Mouse (Mus musculus): Measurements from ENCODE around the gene A830031A19Rik.

Gene A830031A19Rik

DNA sequence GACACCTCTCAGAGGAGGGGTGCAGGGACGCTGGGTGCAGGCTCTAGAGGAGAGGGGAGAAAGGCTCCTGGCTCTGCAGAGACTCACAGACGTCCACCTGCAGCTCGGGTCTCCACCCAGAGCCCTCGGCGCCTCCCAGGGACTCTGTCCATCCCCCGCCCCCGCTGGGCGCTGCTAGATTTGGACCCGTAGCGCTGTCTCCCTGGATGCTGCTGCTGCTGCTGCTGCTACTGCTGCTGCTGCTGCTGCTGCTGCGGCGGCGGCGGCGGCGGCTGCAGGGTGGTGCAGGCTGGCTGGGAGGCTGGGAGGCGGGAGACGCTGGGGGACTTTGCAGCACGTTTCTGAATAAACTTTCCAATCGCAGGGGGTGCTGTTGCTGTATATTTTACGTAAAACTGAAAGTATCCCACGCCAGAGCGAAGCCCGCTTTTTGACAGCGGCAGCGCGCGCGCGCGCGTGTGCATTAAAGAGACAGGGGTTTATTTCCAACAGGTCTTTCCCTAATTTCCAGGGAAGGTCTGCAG, 1.3 kb upstream of the A830031A19Rik start:
- DNase-seq, result peak; percentile 70 to 79

DNA sequence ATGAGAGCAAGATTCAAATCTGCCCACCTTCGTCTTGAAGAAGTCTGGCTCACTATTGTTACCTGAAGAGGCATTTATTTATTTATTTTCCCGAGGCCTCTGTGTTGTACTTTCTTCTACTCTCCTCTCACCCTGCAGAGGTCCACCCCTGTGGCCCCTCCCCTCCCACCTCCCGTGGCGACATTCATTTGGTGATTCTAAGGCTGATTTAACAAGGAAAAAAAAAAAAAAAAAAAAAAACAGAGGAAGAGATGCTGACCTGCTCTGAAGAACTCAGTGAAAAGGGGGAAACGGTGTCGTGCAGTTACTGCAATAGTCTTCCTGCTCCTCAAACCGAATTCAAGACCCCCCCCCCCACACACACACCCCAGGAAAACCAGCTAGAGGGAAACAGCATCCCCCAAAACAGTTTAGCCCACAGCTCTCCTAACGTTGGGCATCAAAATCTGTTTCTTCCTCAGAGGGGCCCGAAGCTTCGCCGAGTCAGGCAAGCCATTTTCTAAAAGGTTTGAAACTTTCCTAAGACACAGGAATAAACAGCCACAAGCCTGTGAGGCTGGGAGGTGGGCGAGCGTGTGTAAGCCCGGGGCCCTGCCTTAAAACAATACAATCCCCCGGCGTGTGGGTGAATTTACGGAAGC, 752 bp upstream of the A830031A19Rik start:
- DNase-seq, result no peak

DNA sequence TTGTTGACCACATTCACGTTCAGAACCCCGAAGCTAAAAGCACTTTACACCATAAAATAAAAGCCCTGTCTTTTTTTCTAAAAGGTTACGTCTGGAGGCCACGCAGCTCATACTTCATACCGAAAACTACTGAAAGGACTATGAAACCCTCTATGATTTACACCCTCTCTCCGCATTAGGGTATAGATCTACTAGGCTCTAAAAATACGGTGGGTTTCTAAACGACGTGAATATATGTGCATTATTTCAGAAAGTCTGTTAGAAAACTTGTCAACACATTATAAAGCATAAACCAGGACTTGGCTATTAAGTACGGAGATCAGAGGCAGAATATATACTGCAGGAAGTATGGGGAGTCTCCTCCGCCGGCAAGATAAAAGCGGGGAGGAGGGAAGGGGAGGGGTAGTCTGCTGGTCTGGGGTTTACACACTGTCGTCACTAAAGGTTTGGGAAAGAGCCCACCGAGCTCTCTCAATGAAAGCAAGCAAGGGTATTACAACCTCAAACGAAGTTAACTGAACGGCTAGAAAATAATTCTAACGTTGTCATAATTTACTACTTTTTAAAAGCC, 748 bp downstream of the A830031A19Rik start:
- DNase-seq, result peak; percentile 31 to 51

DNA sequence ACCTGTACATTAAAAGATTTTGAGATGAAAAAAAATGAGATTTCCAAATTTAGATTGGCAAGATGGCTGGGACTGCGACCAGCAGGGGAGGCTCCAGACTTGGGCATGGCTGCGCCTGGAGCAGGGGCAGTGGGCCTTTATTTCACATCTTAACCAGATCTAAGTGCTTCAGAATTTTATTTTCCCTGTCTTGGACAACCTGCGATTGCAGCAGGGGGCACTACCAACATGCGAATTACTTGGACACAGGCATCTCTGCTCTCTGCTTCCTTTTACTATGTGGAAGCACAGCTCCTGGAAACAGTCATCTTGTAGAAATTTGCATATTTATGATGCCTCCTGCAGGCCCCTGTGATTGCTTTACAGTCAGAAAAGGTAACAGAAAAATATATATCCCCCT, 9.5 kb downstream of the A830031A19Rik start:
- DNase-seq, result no peak

DNA sequence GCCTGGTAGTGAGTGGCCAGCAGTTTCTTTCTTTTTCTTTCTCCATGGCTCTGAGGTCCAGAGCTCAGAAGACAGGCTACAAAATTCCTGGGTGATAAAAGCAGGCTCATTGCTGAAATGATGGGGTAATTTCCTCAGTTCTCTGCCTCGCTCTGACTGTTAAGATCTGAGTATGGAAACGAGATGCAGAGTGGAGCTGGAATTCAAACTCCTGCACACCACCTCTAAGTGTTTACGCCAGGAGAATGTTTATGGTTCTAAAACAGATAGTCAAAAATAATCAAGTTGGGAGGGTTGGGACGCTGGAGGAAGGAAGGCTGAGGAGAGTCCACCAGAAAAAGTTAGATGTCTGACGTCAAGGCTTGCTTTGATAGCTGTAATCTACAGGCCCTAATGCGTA, 10.6 kb downstream of the A830031A19Rik start:
- no peak for DNase-seq

DNA sequence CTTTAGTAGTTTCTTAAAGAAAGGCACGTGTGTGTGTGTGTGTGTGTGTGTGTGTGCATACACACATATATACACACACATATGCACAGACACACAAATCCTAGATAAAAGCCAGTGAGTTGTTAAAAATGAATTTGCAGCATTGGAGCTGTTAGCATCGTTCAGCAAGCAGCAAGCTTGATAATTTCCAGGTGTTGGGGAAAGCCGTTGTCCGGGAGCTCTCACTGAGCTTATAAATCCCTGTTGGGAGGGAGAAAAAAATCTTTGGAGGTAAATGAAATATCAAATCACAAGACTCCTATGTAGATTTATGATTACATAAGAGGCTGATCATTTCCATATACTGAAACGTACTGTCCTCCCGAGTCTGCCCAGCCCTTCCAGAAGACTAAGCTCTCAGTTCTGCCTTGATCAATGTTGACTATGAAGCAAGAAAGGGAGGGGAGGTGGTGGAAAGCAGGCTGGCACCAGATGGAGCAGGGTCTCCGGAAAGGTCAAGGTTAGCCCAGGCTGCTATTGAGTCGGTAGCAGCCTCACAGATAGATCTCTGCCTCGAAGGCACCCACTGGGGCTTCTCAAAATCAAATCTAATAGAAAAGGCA, 12.3 kb downstream of the A830031A19Rik start:
- no peak for DNase-seq

DNA sequence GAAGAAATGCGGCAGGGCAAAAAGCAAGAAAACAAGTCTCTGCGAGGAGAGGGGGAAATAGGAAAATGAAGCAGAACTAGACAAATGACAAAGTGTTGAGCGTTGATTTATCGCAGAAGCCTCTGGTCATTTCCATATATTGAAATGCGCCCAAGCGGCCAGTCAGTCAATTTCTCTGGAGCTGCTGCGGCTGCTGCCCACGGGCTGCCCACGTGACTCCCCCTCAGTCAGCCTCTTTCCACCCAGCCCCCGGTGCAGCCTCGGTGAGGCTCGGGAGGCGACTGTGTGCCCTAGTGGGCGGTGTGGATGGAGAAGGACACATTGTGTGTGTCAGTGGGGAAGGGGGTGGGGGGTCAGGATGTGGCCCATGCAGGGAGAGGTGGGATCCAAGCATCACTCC, 13.0 kb downstream of the A830031A19Rik start:
- no peak for DNase-seq

DNA sequence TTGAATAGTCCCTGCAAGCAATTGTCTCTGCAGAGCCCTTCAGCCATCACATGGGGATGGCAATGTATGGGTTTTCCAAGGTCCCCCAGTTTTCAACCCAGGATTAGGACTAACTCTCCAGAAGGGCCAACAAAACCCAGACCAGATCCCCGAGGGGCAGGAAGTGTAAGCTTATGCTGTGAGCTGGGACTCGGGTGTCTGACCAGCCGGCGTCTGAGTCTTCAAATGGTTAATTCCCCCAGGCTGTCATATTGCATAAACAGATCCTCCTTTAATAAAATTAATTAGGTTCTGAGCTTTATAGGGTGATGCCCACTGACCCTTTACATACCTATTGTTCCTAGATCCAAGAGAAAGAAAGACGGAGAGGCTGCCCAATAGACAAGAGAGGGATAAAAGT, 14.4 kb downstream of the A830031A19Rik start:
- DNase-seq, result no peak

DNA sequence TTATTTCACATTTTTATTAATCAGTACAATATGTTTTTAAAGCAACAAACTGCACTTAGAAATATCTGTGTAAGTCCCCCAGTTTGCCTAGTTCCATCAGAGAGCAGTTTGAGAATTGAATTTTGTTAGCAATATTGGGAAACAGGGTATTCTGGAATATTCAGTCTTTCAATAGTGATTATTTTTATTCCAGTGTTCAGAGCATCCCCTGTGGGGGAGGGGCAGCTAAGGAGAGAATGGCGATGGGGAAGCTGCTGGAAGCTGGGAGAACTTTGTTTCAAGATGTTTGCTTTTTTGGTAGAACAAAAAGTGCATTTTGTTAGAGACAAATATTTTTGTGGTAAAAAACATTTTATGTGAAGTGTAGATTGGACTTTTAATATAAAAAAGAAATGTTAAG, 15.7 kb downstream of the A830031A19Rik start:
- no peak for DNase-seq

DNA sequence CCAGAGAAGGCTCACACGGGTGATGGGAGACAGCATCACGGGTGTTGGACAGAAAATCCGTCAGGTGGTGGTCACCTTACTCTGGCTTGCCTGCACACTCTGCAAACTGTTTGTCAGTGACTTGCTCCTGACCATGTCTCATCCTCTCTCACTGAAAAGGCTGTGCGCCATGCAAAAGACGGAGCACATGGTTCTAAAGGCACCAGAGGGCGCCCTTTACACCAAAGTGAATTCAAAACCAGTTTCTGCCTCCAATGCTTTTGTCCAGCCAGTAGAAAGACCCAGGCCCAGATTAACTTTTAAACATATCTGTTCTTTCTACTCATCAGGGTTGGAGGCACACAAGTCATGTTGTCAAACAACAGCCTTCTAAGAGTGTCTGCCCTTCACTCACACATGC, 22.0 kb downstream of the A830031A19Rik start:
- DNase-seq, result no peak

DNA sequence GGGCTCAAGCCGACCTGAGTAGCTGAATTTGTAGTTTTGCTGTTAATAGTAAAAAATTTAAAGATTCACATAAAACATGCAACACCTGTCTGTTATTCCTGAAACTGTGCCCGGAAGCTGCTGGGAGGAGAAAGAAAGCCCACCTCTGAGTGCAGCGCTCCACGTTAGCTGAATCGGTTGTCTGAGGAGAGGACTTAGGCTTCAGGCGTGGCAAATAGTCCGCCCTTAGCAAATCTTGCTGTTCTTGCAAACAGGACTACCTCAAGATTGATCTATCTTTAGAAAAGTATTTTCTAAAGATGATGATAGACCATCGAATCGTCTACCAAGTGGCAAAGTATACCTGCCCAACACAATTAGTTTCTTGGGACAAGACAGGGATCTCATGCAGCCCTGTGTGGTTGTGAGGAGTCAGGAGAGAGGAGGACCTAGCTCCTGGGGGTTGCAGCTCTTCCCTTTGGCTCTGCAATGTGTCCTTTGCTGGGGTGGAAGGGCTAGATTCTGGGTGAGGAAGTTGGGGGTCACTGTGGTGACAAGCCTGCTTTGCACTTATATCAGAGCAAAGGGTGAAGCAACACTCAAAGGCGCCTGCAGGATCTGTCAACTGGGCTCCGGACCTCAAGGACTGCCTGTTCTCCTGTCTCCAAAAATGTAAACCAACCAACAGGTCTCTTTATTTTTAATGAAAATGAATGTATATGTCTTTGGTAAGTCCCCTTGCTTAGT, 24.7 kb downstream of the A830031A19Rik start:
- DNase-seq, result no peak

DNA sequence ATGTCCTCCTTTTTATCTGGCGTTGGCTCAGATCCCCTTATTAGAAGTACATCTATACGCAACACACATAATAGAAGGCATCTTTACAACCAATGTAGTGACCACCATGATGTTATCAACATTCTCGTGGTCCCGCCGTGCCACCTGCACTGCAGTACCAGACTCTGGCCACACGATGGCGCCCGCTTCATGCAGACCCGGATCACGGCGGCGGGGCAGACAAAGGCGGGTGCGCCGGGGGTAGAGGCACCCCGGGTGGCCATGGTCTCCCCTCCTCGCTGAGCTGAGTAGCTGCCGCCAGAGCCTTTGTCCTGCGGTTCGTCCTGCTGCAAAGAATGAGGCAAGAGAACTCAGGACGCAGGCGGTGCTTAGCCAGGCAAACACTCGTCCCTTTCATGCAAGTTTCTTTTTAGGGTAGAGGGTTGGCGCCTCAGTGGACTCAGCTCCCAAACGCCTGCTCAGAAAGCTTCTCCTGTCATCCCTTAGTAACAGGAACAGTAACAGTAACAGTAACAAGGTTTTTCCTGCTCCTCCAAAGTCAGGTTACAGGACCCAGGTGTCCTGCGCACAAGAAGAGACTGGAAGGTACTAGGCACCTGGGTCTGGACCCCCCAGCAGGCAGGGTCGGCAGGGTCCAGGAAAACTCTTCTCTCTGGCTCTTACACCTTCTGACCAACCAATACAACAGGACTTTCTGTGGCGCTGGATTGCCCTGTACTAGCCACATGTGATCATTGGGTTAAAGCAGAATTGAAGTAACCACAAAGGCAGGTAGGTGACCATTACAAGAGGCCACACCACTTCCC, 25.4 kb downstream of the A830031A19Rik start:
- peak; percentile 79 to 83 for DNase-seq

DNA sequence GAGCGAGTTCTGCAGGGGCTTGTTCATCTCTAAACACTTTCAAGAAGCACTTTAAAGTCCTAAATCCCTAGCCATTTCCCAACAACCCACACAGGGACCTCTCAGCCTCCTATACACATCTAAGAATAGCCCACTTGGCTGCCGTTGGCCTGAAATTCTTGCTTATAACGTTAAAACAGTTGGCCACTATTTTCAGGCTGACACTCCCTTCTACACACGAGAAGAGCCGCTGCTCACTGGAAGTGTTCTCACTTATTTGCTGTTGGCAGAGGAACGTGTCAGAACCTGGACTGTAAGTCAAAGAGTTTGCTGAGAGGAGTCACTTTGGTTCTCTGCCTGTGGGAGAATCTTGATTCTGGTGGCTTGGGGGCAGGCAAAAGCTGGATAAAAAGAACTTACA, 30.8 kb downstream of the A830031A19Rik start:
- DNase-seq, result no peak

DNA sequence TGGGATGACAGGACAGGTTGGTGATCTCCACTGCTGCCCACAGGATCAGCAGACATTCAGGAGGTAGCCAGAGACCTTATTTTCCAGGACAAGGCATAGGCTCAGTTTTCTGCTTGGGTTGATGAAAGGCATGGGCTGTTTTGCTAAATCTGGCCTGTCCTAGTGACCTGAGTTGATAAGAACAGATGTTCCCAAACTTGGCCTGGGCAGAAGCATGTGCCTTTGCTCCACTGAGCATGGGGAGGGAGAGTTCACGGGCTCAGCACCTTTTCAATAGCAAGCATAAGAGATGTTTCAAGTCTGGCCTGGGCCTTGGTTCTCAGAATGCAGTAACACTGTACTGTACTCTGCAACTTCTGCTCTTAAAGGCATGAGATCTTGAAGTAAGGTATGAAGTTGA, 54.1 kb downstream of the A830031A19Rik start:
- no peak for DNase-seq

DNA sequence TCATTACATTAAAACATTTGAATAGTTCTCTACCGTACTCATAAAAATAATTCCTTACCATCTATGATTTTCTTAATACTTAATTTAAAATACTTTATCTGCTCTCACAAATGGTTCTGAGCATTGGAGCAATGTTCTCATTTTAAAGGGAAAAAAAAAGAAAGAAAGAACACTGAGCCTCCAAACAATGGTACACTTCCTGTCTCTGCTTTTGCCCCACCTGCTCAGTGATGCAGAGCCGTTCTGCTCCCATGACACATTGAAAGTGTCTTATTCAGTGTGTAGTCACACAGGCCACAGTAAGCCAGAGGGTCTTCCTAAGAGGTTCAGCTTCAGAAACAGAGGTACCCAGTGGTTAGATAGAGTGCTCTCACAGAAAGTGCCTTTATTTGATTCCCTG, 56.1 kb downstream of the A830031A19Rik start:
- no peak for DNase-seq

DNA sequence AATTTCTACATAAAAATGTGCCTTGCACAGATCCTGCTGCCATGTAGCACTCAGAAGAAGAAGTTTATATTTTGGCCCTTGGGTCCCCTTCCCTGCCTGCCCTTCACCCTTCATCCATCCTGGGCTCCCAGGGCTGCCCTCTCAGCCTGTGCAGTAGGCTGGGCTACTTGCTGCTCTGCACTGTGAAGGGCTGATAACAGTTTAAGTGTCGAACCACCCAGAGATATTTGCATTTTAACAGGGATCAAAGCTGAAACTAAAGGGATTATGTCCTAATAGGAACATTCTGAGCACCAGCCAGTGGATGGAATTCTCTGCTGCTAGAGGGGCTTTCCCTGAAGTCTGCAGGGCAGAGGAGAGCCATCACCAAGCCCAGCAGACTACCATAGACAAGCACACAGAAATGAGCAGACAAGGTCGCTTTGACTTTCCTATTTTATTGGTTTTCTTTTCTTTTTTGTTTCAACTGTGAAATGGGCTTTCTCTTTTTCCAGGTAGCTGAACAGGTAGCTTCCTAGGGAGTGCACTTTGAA, 58.1 kb downstream of the A830031A19Rik start:
- no peak for DNase-seq

DNA sequence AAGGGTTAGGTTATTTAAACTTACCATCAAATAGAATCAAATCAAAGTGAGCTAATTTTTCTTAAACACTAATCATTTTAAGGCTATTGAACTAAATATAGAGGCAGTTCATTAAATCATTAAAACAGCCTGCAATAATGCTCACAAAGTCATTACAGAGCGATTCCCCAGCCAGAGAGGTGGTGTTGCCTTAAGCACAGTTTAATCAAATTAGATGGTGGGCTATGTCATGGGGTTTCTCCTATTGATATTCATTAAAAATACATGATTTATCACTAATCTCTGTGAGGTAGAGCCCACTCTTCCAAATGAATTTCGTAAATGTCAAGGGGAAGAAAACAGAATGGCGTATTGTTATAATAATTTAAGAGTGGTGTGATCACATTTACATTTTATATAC, 58.8 kb downstream of the A830031A19Rik start:
- no peak for DNase-seq

DNA sequence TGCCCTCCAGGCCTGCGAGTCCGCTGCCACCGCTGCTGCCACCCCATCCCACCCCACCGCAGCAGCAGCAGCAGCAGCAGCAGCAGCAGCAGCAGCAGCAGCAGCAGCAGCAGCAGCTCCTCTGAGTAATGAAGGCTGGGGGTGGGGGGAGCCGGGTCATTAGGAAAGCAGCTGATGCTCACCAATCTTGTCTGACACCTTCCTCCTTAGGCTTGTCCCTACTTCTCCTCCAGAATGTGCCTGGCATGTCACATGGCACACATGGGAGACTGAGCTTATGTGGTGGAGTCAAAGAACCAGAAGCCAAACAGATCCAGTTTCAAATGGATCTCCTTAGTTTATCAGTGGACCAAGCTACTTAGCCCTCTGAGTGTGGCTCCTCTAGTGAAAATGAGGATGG, 60.2 kb downstream of the A830031A19Rik start:
- no peak for DNase-seq

DNA sequence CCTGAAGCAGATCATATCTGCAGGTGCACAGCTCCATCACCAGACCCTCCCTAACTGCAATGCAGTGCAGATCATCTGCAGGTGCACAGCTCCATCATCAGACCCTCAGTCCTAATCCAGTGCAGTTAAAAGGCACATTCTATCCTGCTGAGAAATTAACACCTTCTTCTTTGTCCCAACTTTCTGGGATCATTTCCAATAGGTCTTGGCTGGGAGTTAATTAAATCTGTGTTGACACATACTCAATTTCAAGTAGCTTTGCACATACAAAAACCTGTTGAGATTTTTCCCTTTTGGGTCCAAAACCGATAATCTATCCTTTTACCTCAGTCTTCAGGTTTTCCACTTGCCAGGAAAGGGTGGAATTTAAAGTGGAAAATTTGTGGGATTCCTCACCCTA, 62.6 kb downstream of the A830031A19Rik start:
- no peak for DNase-seq

DNA sequence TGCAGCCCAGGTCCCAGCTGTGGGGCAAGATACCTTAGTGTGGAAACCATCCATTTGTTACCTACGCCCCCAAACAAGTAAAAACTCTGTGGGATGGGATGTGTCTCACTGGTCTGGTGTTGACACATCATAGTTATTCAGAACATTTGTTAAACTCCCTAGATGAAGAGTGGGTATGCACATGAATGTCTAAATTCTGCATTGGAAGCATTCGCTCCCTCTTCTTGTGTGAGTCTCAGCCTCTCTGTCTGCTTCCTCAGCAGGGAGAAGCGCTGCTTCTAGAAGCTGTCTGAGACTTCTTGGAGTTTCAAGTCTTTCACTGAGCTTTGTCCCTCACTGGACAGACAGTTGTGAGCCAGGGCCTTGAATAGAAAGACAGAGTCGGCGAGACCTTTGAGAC, 65.9 kb downstream of the A830031A19Rik start:
- DNase-seq, result no peak

DNA sequence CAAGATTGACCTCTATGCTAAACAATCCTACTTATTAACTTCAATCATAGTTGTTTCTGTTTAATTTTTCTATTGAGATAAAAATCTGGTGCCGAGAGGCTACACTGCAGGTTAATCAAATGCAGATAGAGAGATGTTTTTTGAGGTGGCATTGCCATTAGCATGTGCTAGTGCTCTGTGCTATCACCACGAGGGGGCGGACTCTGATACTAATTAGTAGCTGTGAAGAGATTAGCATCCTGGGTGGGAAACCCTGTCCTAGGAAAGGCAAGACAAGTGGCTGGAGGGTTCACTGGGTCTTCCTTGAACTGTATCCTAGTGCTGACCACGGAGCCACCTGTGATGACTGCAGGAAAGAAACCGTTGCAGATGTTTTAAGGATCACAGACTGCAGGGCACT, 66.6 kb downstream of the A830031A19Rik start:
- peak in 1 of 2 experiments; percentile 3 for DNase-seq

DNA sequence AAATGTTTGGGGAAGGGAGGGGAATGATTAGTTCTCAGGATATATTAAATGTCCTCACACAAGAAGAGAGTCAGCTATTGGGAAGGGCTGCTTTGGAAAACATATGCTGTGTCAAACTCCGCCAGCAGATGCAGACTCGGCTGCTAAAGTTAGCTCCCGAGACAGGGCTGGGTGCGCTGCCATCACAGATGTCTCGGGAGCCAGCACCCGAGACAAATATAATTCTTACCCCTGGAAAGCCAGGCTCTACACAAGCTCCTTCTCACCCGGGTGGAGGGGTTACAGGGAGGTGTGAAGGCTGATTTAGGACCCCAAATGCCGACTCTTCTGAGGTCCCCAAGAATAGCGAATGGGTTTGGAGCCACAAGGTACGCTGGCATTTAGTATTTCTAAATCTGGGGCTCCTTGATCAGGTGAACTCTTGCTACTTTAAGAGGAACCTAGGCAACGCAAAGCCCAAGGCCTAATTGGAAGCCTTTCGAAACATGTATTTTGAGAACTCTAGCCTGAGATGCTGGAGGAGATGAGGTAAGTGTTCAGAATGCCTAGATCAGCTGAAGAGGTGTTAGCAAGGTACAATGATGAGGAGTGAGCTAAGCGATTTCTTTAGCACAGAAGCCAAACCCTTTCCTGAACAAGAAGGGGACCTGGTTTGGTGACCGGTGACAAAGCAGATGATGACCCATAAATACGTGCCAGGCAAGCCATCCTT, 69.3 kb downstream of the A830031A19Rik start:
- DNase-seq, result no peak
